In genomic region chr16:89895283-89895682, GRCm38 (mm10) we compare ENCODE assay signal across 30 mouse cellular contexts.
A peak's percentile ranks its signal among the peaks of the same experiment; 100 is the strongest.
DNase-seq lines count a peak whose midpoint lies in the region; ATAC-seq and TF ChIP-seq lines count a peak whose summit lies in the region.
"Had no signal": no experiment of that assay in that cellular context is flagged by ENCODE, and none has a peak within 500 bp of the region (broad histone marks: within the 10 kb centered on the region; RNA-seq: fewer than 3 reads in every experiment).

No protein-coding gene starts in this region.

- TF ChIP-seq POLR2A in cortical plate, adult 2 months (IDR thresholded peaks at IDR 0.05; ENCODE audit: extremely low read depth, insufficient read depth, low read length): no peak

- no peak overlapping the region for H3K4me3 ChIP-seq in hindbrain, postnatal 0 days (ENCODE audit: low read length)
- no peak overlapping the region for H3K4me3 ChIP-seq in hindbrain, embryonic 11.5 days (ENCODE audit: low read depth, low read length)
- H3K4me3 ChIP-seq in neural tube, embryonic 12.5 days: no peak overlapping the region
- peak overlapping the region; percentile 64 for H3K4me3 ChIP-seq in cortical plate, adult 2 months (ENCODE audit: insufficient read depth, low read length)
- H3K4me3 ChIP-seq: embryonic facial prominence, embryonic 10.5 days; embryonic facial prominence, embryonic 15.5 days; forebrain, embryonic 12.5 days; heart, embryonic 10.5 days; heart, embryonic 15.5 days; hindbrain, embryonic 12.5 days; limb, embryonic 10.5 days; limb, embryonic 15.5 days; liver, embryonic 13.5 days; neural tube, embryonic 13.5 days; stomach, embryonic 15.5 days had no signal

- TF ChIP-seq CTCF in hindbrain, postnatal 0 days (IDR thresholded peaks at IDR 0.05; ENCODE audit: low read depth): no peak
- no peak for TF ChIP-seq CTCF in cortical plate, adult 2 months (IDR thresholded peaks at IDR 0.05; ENCODE audit: extremely low read depth, insufficient read depth, low read length)

- 64% methylated on average over 7 of the region's 7 CpGs for WGBS in hindbrain, postnatal 0 days
- 77% methylated on average over 7 of the region's 7 CpGs for WGBS in hindbrain, embryonic 11.5 days
- 84% methylated on average over 7 of the region's 7 CpGs for WGBS in neural tube, embryonic 12.5 days

- H3K9me3 ChIP-seq in hindbrain, postnatal 0 days (ENCODE audit: low read length): 0 out of 2 replicates have a peak, but pooled peaks cover 3% of the 10 kb centered on the region
- H3K9me3 ChIP-seq in hindbrain, embryonic 11.5 days (ENCODE audit: control insufficient read depth, low read length): no peaks in the 10 kb centered on the region
- H3K9me3 ChIP-seq in neural tube, embryonic 12.5 days: 0 out of 2 replicates have a peak, but pooled peaks cover 3% of the 10 kb centered on the region
- H3K9me3 ChIP-seq: embryonic facial prominence, embryonic 15.5 days; forebrain, embryonic 12.5 days; heart, embryonic 10.5 days; heart, embryonic 15.5 days; limb, embryonic 10.5 days; limb, embryonic 15.5 days; liver, embryonic 13.5 days; neural tube, embryonic 13.5 days; stomach, embryonic 15.5 days had no signal

- H3K4me2 ChIP-seq in hindbrain, postnatal 0 days (ENCODE audit: low read depth, low read length): no peak overlapping the region
- no peak overlapping the region for H3K4me2 ChIP-seq in hindbrain, embryonic 11.5 days (replicated peaks; ENCODE audit: low read depth, low read length)
- no peak overlapping the region for H3K4me2 ChIP-seq in neural tube, embryonic 12.5 days (replicated peaks)
- H3K4me2 ChIP-seq: embryonic facial prominence, embryonic 15.5 days; forebrain, embryonic 12.5 days; heart, embryonic 15.5 days; hindbrain, embryonic 12.5 days; limb, embryonic 15.5 days; liver, embryonic 13.5 days; midbrain, embryonic 11.5 days; neural tube, embryonic 13.5 days; stomach, embryonic 15.5 days had no signal

- no peak for DNase-seq in hindbrain, postnatal 0 days (ENCODE audit: low spot score)
- DNase-seq in hindbrain, embryonic 11.5 days (ENCODE audit: low spot score): no peak
- DNase-seq in neural tube, embryonic 10.5 days (ENCODE audit: extremely low spot score, low spot score): no peak
- DNase-seq in thymus, postnatal 36 days: no peak
- no peak for DNase-seq in left cerebral cortex, postnatal 4 days
- DNase-seq: adrenal gland, postnatal 14 days; cerebellum, adult 11-12 months; cerebellum, postnatal 14 days; forebrain, postnatal 0 days; gastrocnemius, postnatal 14 days; kidney, adult 8-10 months; liver, embryonic 13.5 days; lung, postnatal 10 days; right cerebral cortex, postnatal 25 days had no signal

- no peak overlapping the region for H3K27ac ChIP-seq in hindbrain, postnatal 0 days
- no peak overlapping the region for H3K27ac ChIP-seq in hindbrain, embryonic 11.5 days (ENCODE audit: low read depth, low read length)
- H3K27ac ChIP-seq in neural tube, embryonic 12.5 days: no peak overlapping the region
- H3K27ac ChIP-seq in cortical plate, adult 2 months (ENCODE audit: insufficient read depth, low read length): no peak overlapping the region
- H3K27ac ChIP-seq: embryonic facial prominence, embryonic 10.5 days; embryonic facial prominence, embryonic 15.5 days; forebrain, embryonic 12.5 days; heart, embryonic 10.5 days; heart, embryonic 15.5 days; hindbrain, embryonic 12.5 days; limb, embryonic 10.5 days; limb, embryonic 15.5 days; liver, embryonic 13.5 days; neural tube, embryonic 13.5 days; stomach, embryonic 15.5 days had no signal

- H3K27me3 ChIP-seq in hindbrain, postnatal 0 days (ENCODE audit: insufficient read depth, low read length): no peaks in the 10 kb centered on the region
- H3K27me3 ChIP-seq in hindbrain, embryonic 11.5 days (ENCODE audit: control insufficient read depth, insufficient read depth, low read length): no peaks in the 10 kb centered on the region
- H3K27me3 ChIP-seq in neural tube, embryonic 12.5 days (replicated peaks): no peaks in the 10 kb centered on the region
- H3K27me3 ChIP-seq: embryonic facial prominence, embryonic 15.5 days; forebrain, embryonic 12.5 days; heart, embryonic 15.5 days; hindbrain, embryonic 12.5 days; limb, embryonic 15.5 days; liver, embryonic 13.5 days; neural tube, embryonic 13.5 days; stomach, embryonic 15.5 days had no signal

- intact Hi-C loops in left cerebral cortex, postnatal 4 days (cut with DNase I): no loop called here

- no peaks in the 10 kb centered on the region for H3K36me3 ChIP-seq in hindbrain, postnatal 0 days (ENCODE audit: insufficient read depth, low read length)
- no peaks in the 10 kb centered on the region for H3K36me3 ChIP-seq in hindbrain, embryonic 11.5 days (ENCODE audit: control insufficient read depth, insufficient read depth, low read length)
- peaks cover 4% of the 10 kb centered on the region; the same call in 1 of the 2 replicates for H3K36me3 ChIP-seq in neural tube, embryonic 12.5 days
- H3K36me3 ChIP-seq: heart, embryonic 15.5 days; hindbrain, embryonic 12.5 days; liver, embryonic 13.5 days; stomach, embryonic 15.5 days had no signal

- peak; percentile 24; the same call in 1 of the 2 replicates for ATAC-seq in hindbrain, postnatal 0 days
- no peak for ATAC-seq in hindbrain, embryonic 11.5 days (ENCODE audit: low FRiP score)
- 0 out of 2 replicates have a peak, but pooled peaks have one; percentile 3 for ATAC-seq in neural tube, embryonic 12.5 days (ENCODE audit: low FRiP score, low read depth)
- ATAC-seq: CD4-positive, CD25-positive, alpha-beta regulatory T cell, adult 4 months; forebrain, postnatal 0 days; intestine, embryonic 16.5 days; midbrain, embryonic 16.5 days had no signal

- no peak overlapping the region for H3K9ac ChIP-seq in hindbrain, postnatal 0 days (replicated peaks; ENCODE audit: low read length)
- H3K9ac ChIP-seq in hindbrain, embryonic 11.5 days (ENCODE audit: low read depth, low read length): no peak overlapping the region
- no peak overlapping the region for H3K9ac ChIP-seq in neural tube, embryonic 12.5 days
- H3K9ac ChIP-seq: embryonic facial prominence, embryonic 15.5 days; forebrain, embryonic 12.5 days; forebrain, postnatal 0 days; heart, embryonic 15.5 days; hindbrain, embryonic 12.5 days; limb, embryonic 15.5 days; liver, embryonic 13.5 days; neural tube, embryonic 13.5 days; stomach, embryonic 15.5 days had no signal

- 0 out of 2 replicates have a peak, but pooled peaks cover 5% of the 10 kb centered on the region for H3K4me1 ChIP-seq in hindbrain, postnatal 0 days (ENCODE audit: insufficient read depth, low read length)
- no peaks in the 10 kb centered on the region for H3K4me1 ChIP-seq in hindbrain, embryonic 11.5 days (replicated peaks; ENCODE audit: control insufficient read depth, insufficient read depth, low read length)
- peaks cover 10% of the 10 kb centered on the region for H3K4me1 ChIP-seq in neural tube, embryonic 12.5 days
- peaks cover 7% of the 10 kb centered on the region for H3K4me1 ChIP-seq in cortical plate, adult 2 months (ENCODE audit: control insufficient read depth, insufficient read depth, low read length)
- H3K4me1 ChIP-seq: stomach, embryonic 15.5 days had no signal
